ENCODE assay signal across 7 mouse cellular contexts in the genomic region with DNA sequence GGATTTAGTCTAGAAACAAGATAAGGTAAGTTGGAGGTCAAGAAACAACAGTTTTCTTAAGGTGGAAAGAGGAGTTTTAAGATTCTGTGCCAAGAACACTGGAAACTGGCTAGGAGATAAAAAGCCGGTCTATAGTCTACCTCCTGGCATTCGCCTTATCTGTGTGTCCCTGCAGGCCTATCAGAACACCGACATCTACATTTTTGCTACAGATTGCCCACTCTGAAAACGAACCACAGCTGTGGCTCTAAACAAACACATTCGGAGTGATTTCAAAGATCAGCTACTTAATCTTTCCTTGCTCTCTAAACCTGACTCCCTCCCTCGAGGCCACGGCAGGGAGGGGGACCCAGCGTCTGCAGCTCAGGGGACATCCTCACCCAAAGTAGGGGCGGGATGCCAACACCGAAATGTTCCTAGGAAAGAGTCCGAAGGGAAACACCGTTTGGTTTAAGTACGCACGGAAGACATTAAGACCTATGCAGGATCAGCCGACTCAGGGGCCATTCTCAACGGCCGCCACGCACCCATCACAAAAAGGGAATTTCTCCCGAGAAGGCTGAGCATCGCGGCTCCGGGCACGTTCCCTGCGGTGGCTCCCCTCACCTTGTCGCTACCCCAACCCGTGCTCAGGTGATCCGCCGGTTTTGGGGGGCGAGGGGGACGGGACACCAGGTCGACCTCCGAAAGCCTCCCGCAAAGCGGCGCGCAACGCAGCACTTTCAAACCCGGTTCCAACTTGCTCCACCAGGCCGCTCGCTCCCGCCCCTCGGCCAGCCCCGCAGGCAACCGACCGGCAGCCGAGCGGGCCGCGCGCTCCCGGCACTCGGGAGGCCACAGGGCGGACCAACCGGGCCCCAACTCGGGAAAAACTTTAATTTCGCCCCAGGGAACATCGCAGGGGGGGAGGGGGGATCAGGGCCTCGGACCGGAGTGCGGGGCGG. TPM values are rescaled to one million over a fixed set of nuclear protein-coding genes. Genes with fewer than 3 reads are reported as not detected.
DNase-seq lines count a peak whose midpoint lies in the region; ATAC-seq and TF ChIP-seq lines count a peak whose summit lies in the region.

No protein-coding gene starts in this region.

- peak overlapping the region; percentile 87 for H3K27ac ChIP-seq in heart, embryonic 13.5 days (replicated peaks)
- peak overlapping the region; percentile 87 for H3K27ac ChIP-seq in limb, embryonic 12.5 days

- peaks cover 27% of the 10 kb centered on the region for H3K79me2 ChIP-seq in myocyte (ENCODE audit: control insufficient read depth, insufficient read depth)

- no peak for TF ChIP-seq POLR2A in myocyte (IDR thresholded peaks at IDR 0.05; ENCODE audit: insufficient read length, low read depth)

- peak overlapping the region; percentile 99 for H3K9ac ChIP-seq in heart, embryonic 13.5 days
- H3K9ac ChIP-seq in limb, embryonic 12.5 days (replicated peaks), result peak overlapping the region; percentile 97

- H3K9me3 ChIP-seq in heart, embryonic 13.5 days, result no peaks in the 10 kb centered on the region
- no peaks in the 10 kb centered on the region for H3K9me3 ChIP-seq in limb, embryonic 12.5 days

- H3K4me2 ChIP-seq in heart, embryonic 13.5 days, result peak overlapping the region; percentile 94
- H3K4me2 ChIP-seq in limb, embryonic 12.5 days, result peak overlapping the region; percentile 77
- H3K4me2 ChIP-seq in myocyte (ENCODE audit: low read depth), result peak overlapping the region; percentile 78

- no peak for ATAC-seq in heart, embryonic 13.5 days (ENCODE audit: extremely low read depth, insufficient number of reproducible peaks, low FRiP score, low TSS enrichment)
- ATAC-seq in limb, embryonic 12.5 days (ENCODE audit: insufficient number of reproducible peaks, insufficient read depth, low FRiP score, low TSS enrichment, low read depth), result no peak

- H3K4me1 ChIP-seq in heart, embryonic 13.5 days, result peaks cover 36% of the 10 kb centered on the region
- H3K4me1 ChIP-seq in limb, embryonic 12.5 days (replicated peaks), result peaks cover 26% of the 10 kb centered on the region

- peaks cover 44% of the 10 kb centered on the region for H3K36me3 ChIP-seq in heart, embryonic 13.5 days
- peaks cover 42% of the 10 kb centered on the region for H3K36me3 ChIP-seq in limb, embryonic 12.5 days
- peaks cover 5% of the 10 kb centered on the region for H3K36me3 ChIP-seq in myocyte (ENCODE audit: control insufficient read depth, insufficient read depth)

- peak; percentile 25 to 38 for DNase-seq in thymus, postnatal 10 days (ENCODE audit: low spot score in 2 of 2)
- no peak for DNase-seq in thymus, postnatal 0 days (ENCODE audit: low spot score)
- DNase-seq in c-Kit-positive CD71-positive TER-119-negative erythroid progenitor cells, embryonic 14.5 days (ENCODE audit: low read depth), result peak; percentile 64
- no peak for DNase-seq in spleen, postnatal 14 days (ENCODE audit: low spot score in 2 of 2)

- H3K27me3 ChIP-seq in heart, embryonic 13.5 days (replicated peaks), result no peaks in the 10 kb centered on the region
- H3K27me3 ChIP-seq in limb, embryonic 12.5 days, result no peaks in the 10 kb centered on the region
- H3K27me3 ChIP-seq in myocyte (ENCODE audit: control insufficient read depth, insufficient read depth, insufficient read length), result no peaks in the 10 kb centered on the region

- H3ac ChIP-seq in myocyte (ENCODE audit: control insufficient read depth, insufficient read length), result peak overlapping the region; percentile 99

- H3K4me3 ChIP-seq in heart, embryonic 13.5 days, result peak overlapping the region; percentile 96
- H3K4me3 ChIP-seq in limb, embryonic 12.5 days (replicated peaks), result peak overlapping the region; percentile 98
- peak overlapping the region; percentile 50 for H3K4me3 ChIP-seq in myocyte

- WGBS in heart, embryonic 13.5 days, result 2% methylated on average over 60 of the region's 61 CpGs
- 2% methylated on average over 60 of the region's 61 CpGs for WGBS in limb, embryonic 12.5 days

TF ChIP-seq in myocyte, 11 proteins besides CTCF, POLR2A, EP300 and RAD21:
- TF ChIP-seq MYOD1 (IDR thresholded peaks at IDR 0.05; ENCODE audit: control insufficient read depth in 1 of 3, insufficient read length in 2 of 3, low read depth in 2 of 3) (no peak), CEBPB (IDR thresholded peaks at IDR 0.05; ENCODE audit: insufficient read depth, poor library complexity, severe bottlenecking) (no peak)

RNA-seq across cellular contexts. Expression of a gene that starts 1.6 kb away (rescaled TPM):
- polyA plus RNA-seq in thymus, postnatal 0 days (2015; fragmentation: Nextera tagmentation; extraction: Ambion mirVana), result 10.0 and 11.3 TPM in 2 replicates
- polyA plus RNA-seq in heart, embryonic 13.5 days (2015; fragmentation: Nextera tagmentation; extraction: Ambion mirVana), result 17.8 and 18.3 TPM in 2 replicates
- polyA plus RNA-seq in limb, embryonic 12.5 days (2016; fragmentation: Nextera tagmentation; extraction: Ambion mirVana), result 41.8 and 43.6 TPM in 2 replicates
- 13.5 TPM for polyA plus RNA-seq in myocyte (2012; fragmentation: generic; extraction: Trizol)

RNA-seq across cellular contexts. Expression of a gene that starts 5.7 kb away (rescaled TPM):
- polyA plus RNA-seq in thymus, postnatal 0 days (2015; fragmentation: Nextera tagmentation; extraction: Ambion mirVana), result 30.7 and 41.4 TPM in 2 replicates
- 26.1 and 28.0 TPM in 2 replicates for polyA plus RNA-seq in heart, embryonic 13.5 days (2015; fragmentation: Nextera tagmentation; extraction: Ambion mirVana)
- polyA plus RNA-seq in limb, embryonic 12.5 days (2016; fragmentation: Nextera tagmentation; extraction: Ambion mirVana), result 45.5 and 46.7 TPM in 2 replicates
- polyA plus RNA-seq in myocyte (2012; fragmentation: generic; extraction: Trizol), result 46.4 TPM

RNA-seq across cellular contexts. Expression of a gene that starts 14.1 kb away (rescaled TPM):
- polyA plus RNA-seq in thymus, postnatal 0 days (2015; fragmentation: Nextera tagmentation; extraction: Ambion mirVana), result 8.9 and 10.2 TPM in 2 replicates
- 23.2 and 25.9 TPM in 2 replicates for polyA plus RNA-seq in heart, embryonic 13.5 days (2015; fragmentation: Nextera tagmentation; extraction: Ambion mirVana)
- polyA plus RNA-seq in limb, embryonic 12.5 days (2016; fragmentation: Nextera tagmentation; extraction: Ambion mirVana), result 16.9 and 18.3 TPM in 2 replicates
- 25.8 TPM for polyA plus RNA-seq in myocyte (2012; fragmentation: generic; extraction: Trizol)

RNA-seq across cellular contexts. Expression of a gene that starts 33.0 kb away (rescaled TPM):
- 18.4 and 18.9 TPM in 2 replicates for polyA plus RNA-seq in thymus, postnatal 0 days (2015; fragmentation: Nextera tagmentation; extraction: Ambion mirVana)
- polyA plus RNA-seq in heart, embryonic 13.5 days (2015; fragmentation: Nextera tagmentation; extraction: Ambion mirVana), result 10.0 and 11.6 TPM in 2 replicates
- polyA plus RNA-seq in limb, embryonic 12.5 days (2016; fragmentation: Nextera tagmentation; extraction: Ambion mirVana), result 25.6 and 30.5 TPM in 2 replicates
- 7.2 TPM for polyA plus RNA-seq in myocyte (2012; fragmentation: generic; extraction: Trizol)

RNA-seq across cellular contexts. Expression of a gene that starts 43.9 kb away (rescaled TPM):
- polyA plus RNA-seq in thymus, postnatal 0 days (2015; fragmentation: Nextera tagmentation; extraction: Ambion mirVana), result 0.32 and 0.59 TPM in 2 replicates
- polyA plus RNA-seq in heart, embryonic 13.5 days (2015; fragmentation: Nextera tagmentation; extraction: Ambion mirVana), result 0.11 TPM in 1 of 2 replicates, not detected in the other
- polyA plus RNA-seq in limb, embryonic 12.5 days (2016; fragmentation: Nextera tagmentation; extraction: Ambion mirVana), result 0.91 and 1.1 TPM in 2 replicates
- polyA plus RNA-seq in myocyte (2012; fragmentation: generic; extraction: Trizol), result 14.7 TPM

Comparison
In these comparisons a context has a peak if more than half of its experiments do, and no peak if none do; other contexts are left out.
1. DNase-seq: peak in thymus, postnatal 10 days (2 of 2) and c-Kit-positive CD71-positive TER-119-negative erythroid progenitor cells, embryonic 14.5 days (single experiment); none in thymus, postnatal 0 days (single experiment) and spleen, postnatal 14 days (0 of 2).
2. Peak in every context shown above with its lines, with median percentiles within 50 percentile points of each other: H3K4me2 ChIP-seq and H3K4me3 ChIP-seq.